Mouse (Mus musculus) testis, adult 2 months (tissue): Measurements from ENCODE around the gene Urm1.

Experiments
- CTCF ChIP-seq: fragments of 200-500 bp; IDR thresholded peaks from 2 replicates; pipeline ENCODE4 v1.5.1; 2012; ENCODE audit warnings: low read depth, mild to moderate bottlenecking, inconsistent platforms, low read length, moderate library complexity; ENCODE audit not compliant: control insufficient read depth, insufficient read depth, insufficient replicate concordance
- POLR2A ChIP-seq: fragments of 200-500 bp; IDR thresholded peaks from 2 replicates; pipeline ENCODE4 v1.6.1; 2012; ENCODE audit warnings: low read depth, mild to moderate bottlenecking, inconsistent platforms, low read length, moderate library complexity; ENCODE audit not compliant: control insufficient read depth

DNA sequence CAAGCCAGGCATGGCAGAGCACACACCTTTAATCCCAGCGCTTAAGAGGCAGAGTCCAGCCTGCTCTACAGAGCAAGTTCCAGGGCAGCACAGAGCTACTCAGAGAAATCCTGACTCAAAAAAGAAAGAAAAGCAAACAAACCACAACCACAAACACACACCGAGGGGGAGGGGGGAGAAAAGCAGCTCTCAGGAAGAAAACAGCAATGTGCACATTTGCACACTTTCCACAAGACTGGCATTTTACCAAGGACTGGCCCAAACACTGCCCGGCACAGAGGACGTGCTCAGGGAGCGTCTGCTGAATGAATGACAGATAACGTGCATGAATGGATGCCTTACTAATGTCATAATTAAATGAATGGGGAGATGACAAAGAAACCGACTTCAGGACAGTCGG, 29.2 kb downstream of the Urm1 start:
- TF ChIP-seq CTCF, result no peak
- no peak for TF ChIP-seq POLR2A
